Mouse (Mus musculus) MEL (cell line): ENCODE measurements around the gene Fuz. TPM values are rescaled to one million over a fixed set of nuclear protein-coding genes. Genes with fewer than 3 reads are reported as not detected.

Experiments used
- DNase-seq: peaks from one replicate; pipeline ENCODE4 v3.0.0; 2011; ENCODE audit warnings: low read depth, low spot score
- H3K27ac ChIP-seq: 2 replicates; pipeline ENCODE4 v1.5.1; 2012; ENCODE audit warnings: low read depth, mild to moderate bottlenecking, control low read depth, low read length, moderate library complexity; ENCODE audit not compliant: control insufficient read depth
- H3K27me3 ChIP-seq, 2 experiments: fragments of 150-350 bp in 1 of 2; sonication (generic) in 1 of 2; 2 replicates each; pipeline ENCODE4 v1.6.1; 2012; ENCODE audit warnings: low read length in 2 of 2, mild to moderate bottlenecking in 2 of 2, improper control_type of control experiment in 1 of 2, moderate library complexity in 1 of 2; ENCODE audit not compliant: insufficient read depth in 2 of 2, control insufficient read depth in 1 of 2
- H3K36me3 ChIP-seq, 2 experiments: 2 replicates each; pipeline ENCODE4 v1.6.1; 2012 to 2014; ENCODE audit warnings: low read length in 2 of 2, improper control_type of control experiment in 1 of 2, inconsistent platforms in 1 of 2, mild to moderate bottlenecking in 1 of 2; ENCODE audit not compliant: insufficient read depth in 2 of 2, control insufficient read depth in 1 of 2
- H3K4me1 ChIP-seq, 2 experiments: fragments of 150-350 bp in 1 of 2; sonication (generic) in 1 of 2; 2 replicates each; pipeline ENCODE4 v1.6.1; 2012; ENCODE audit warnings: low read length in 2 of 2, improper control_type of control experiment in 1 of 2, mild to moderate bottlenecking in 1 of 2; ENCODE audit not compliant: insufficient read depth in 2 of 2, control insufficient read depth in 1 of 2
- H3K4me3 ChIP-seq, 2 experiments: fragments of 150-350 bp in 1 of 2; sonication (generic) in 1 of 2; 2 replicates each; pipeline ENCODE4 v1.5.1; 2012; ENCODE audit warnings: low read depth in 2 of 2, low read length in 2 of 2, mild to moderate bottlenecking in 2 of 2, moderate library complexity in 2 of 2, control low read depth in 1 of 2, improper control_type of control experiment in 1 of 2; ENCODE audit not compliant: control insufficient read depth in 1 of 2, insufficient read depth in 1 of 2
- H3K79me2 ChIP-seq: 2 replicates; pipeline ENCODE4 v1.6.1; 2012; ENCODE audit warnings: mild to moderate bottlenecking, low read length, moderate library complexity; ENCODE audit not compliant: control insufficient read depth, poor library complexity, insufficient read depth
- H3K9ac ChIP-seq: 2 replicates; pipeline ENCODE4 v1.6.1; 2012; ENCODE audit warnings: low read depth, mild to moderate bottlenecking, control low read depth, low read length, moderate library complexity; ENCODE audit not compliant: control insufficient read depth, poor library complexity, severe bottlenecking
- H3K9me3 ChIP-seq: fragments of 150-350 bp; sonication (generic); replicated peaks from 2 replicates; pipeline ENCODE4 v1.6.1; 2012; ENCODE audit warnings: mild to moderate bottlenecking, low read length, improper control_type of control experiment, moderate library complexity; ENCODE audit not compliant: insufficient read depth
- CHD1 ChIP-seq: IDR thresholded peaks from 2 replicates; pipeline ENCODE4 v1.6.1; 2012; ENCODE audit warnings: low read depth, mild to moderate bottlenecking, inconsistent platforms, low read length, improper control_type of control experiment
- CHD2 ChIP-seq: IDR thresholded peaks from 2 replicates; pipeline ENCODE4 v1.6.1; 2011; ENCODE audit warnings: low read length, improper control_type of control experiment
- E2F4 ChIP-seq: IDR thresholded peaks from 2 replicates; pipeline ENCODE4 v1.6.1; 2011; ENCODE audit warnings: low read depth, low read length, improper control_type of control experiment, borderline replicate concordance
- ELF1 ChIP-seq: IDR thresholded peaks from 2 replicates; pipeline ENCODE4 v1.6.1; 2014; ENCODE audit warnings: low read depth, mild to moderate bottlenecking, inconsistent platforms, low read length, improper control_type of control experiment, moderate library complexity
- JUND ChIP-seq: IDR thresholded peaks from 2 replicates; pipeline ENCODE4 v1.6.1; 2011; ENCODE audit warnings: low read depth, mild to moderate bottlenecking, improper control_type of control experiment, low read length
- MAFK ChIP-seq: IDR thresholded peaks from 2 replicates; pipeline ENCODE4 v1.6.1; 2011; ENCODE audit warnings: low read depth, mild to moderate bottlenecking, low read length, improper control_type of control experiment, borderline replicate concordance
- MAX ChIP-seq: IDR thresholded peaks from 2 replicates; pipeline ENCODE4 v1.6.1; 2011; ENCODE audit warnings: low read length, improper control_type of control experiment
- MEF2A ChIP-seq: IDR thresholded peaks from 2 replicates; pipeline ENCODE4 v1.6.1; 2014; ENCODE audit warnings: low read depth, mild to moderate bottlenecking, inconsistent platforms, low read length, improper control_type of control experiment; ENCODE audit not compliant: poor library complexity, insufficient replicate concordance, severe bottlenecking; ENCODE audit errors: extremely low read depth
- MXI1 ChIP-seq: IDR thresholded peaks from 2 replicates; pipeline ENCODE4 v1.6.1; 2011; ENCODE audit warnings: mild to moderate bottlenecking, low read depth, low read length, improper control_type of control experiment
- MYB ChIP-seq: IDR thresholded peaks from 2 replicates; pipeline ENCODE4 v1.6.1; 2011; ENCODE audit warnings: mild to moderate bottlenecking, low read depth, low read length, improper control_type of control experiment
- NELFE ChIP-seq: IDR thresholded peaks from 2 replicates; pipeline ENCODE4 v1.6.1; 2011; ENCODE audit warnings: low read depth, low read length, improper control_type of control experiment
- NRF1 ChIP-seq: IDR thresholded peaks from 2 replicates; pipeline ENCODE4 v1.6.1; 2014; ENCODE audit warnings: low read depth, mild to moderate bottlenecking, inconsistent platforms, low read length, improper control_type of control experiment, moderate library complexity; ENCODE audit not compliant: poor library complexity, insufficient read depth, severe bottlenecking
- POLR2AphosphoS2 ChIP-seq: IDR thresholded peaks from 2 replicates; pipeline ENCODE4 v1.6.1; 2011; ENCODE audit warnings: low read length, improper control_type of control experiment
- POLR2AphosphoS5 ChIP-seq: IDR thresholded peaks from 2 replicates; pipeline ENCODE4 v1.6.1; 2012; ENCODE audit warnings: low read depth, borderline replicate concordance, mild to moderate bottlenecking, inconsistent platforms, low read length, moderate library complexity, mixed read lengths
- RCOR1 ChIP-seq: IDR thresholded peaks from 2 replicates; pipeline ENCODE4 v1.6.1; 2012; ENCODE audit warnings: low read depth, mild to moderate bottlenecking, inconsistent platforms, low read length, improper control_type of control experiment
- SIN3A ChIP-seq: IDR thresholded peaks from 2 replicates; pipeline ENCODE4 v1.6.1; 2012; ENCODE audit warnings: low read length, improper control_type of control experiment, inconsistent platforms
- SMC3 ChIP-seq: IDR thresholded peaks from 2 replicates; pipeline ENCODE4 v1.6.1; 2011; ENCODE audit warnings: low read depth, low read length, improper control_type of control experiment
- TBP ChIP-seq: IDR thresholded peaks from 2 replicates; pipeline ENCODE4 v1.8.0; 2011; ENCODE audit warnings: low read depth, low read length, improper control_type of control experiment
- USF1 ChIP-seq: IDR thresholded peaks from 2 replicates; pipeline ENCODE4 v1.6.1; 2014; ENCODE audit warnings: low read depth, mild to moderate bottlenecking, inconsistent platforms, low read length, improper control_type of control experiment, moderate library complexity
- ZKSCAN1 ChIP-seq: IDR thresholded peaks from 2 replicates; pipeline ENCODE4 v1.6.1; 2012; ENCODE audit warnings: low read depth, mild to moderate bottlenecking, inconsistent platforms, low read length, improper control_type of control experiment, moderate library complexity
- ZMIZ1 ChIP-seq: IDR thresholded peaks from 2 replicates; pipeline ENCODE4 v1.6.1; 2012; ENCODE audit warnings: low read depth, mild to moderate bottlenecking, inconsistent platforms, low read length, improper control_type of control experiment, moderate library complexity
- polyA plus RNA-seq, 2 experiments: library from polyadenylated mRNA; stranded (reverse) in 1 of 2; unstranded in 1 of 2; fragments of >175 nt in 1 of 2; fragments of >200 nt in 1 of 2; gene quantifications; 2 replicates each; pipeline versions ENCODE4 v1.2.1 to v1.2.4; 2012; ENCODE audit warnings: low replicate concordance in 2 of 2, low read depth in 1 of 2; ENCODE audit not compliant: insufficient read length in 2 of 2, insufficient read depth in 1 of 2, missing spikeins in 1 of 2
- total RNA-seq: library from RNA; depleted of rRNA; stranded (reverse); fragments of 300-350 nt; gene quantifications from 2 replicates; pipeline ENCODE4 v1.2.3, GENCODE M21; 2012

Fuz gene
- total and polyA plus RNA-seq, 3 experiments: 9.4 to 18.1 TPM; not detected in 1

DNA sequence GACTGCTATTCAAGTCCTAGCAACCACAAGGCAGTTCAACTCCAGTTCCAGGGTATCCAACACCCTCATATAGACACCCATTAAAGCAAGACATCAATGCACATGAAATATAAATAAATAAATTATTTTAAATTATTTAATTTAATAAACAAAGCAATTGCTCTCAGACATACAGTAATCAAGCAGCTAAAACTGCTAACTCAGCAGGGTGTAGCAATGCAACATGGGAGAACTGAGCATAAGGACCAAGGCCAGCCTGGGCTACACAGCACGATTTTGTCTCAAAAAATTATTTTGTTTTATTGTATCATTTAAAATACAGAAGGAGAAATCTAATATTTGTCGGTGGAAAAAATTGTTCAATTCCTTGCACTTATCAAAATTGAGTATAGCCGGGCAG, 1.7 kb upstream of the Fuz start:
- H3K36me3 ChIP-seq: peaks cover 0 to 10% of the 10 kb centered on the region in 2 experiments; a peak in 2 of 4 replicates
- TF ChIP-seq CHD2 (no peak), SMC3 (no peak), MAFK (peak; percentile 68), CHD1 (no peak)
- no peak for DNase-seq
- H3K27me3 ChIP-seq: no peaks in the 10 kb centered on the region
- H3K9me3 ChIP-seq: no peaks in the 10 kb centered on the region
- peaks cover 0 to 25% of the 10 kb centered on the region in 2 experiments; a peak in 2 of 4 replicates for H3K4me1 ChIP-seq
- peaks cover 22% of the 10 kb centered on the region for H3K79me2 ChIP-seq
- H3K4me3 ChIP-seq: no peak overlapping the region
- H3K9ac ChIP-seq: no peak overlapping the region
- no peak overlapping the region for H3K27ac ChIP-seq

DNA sequence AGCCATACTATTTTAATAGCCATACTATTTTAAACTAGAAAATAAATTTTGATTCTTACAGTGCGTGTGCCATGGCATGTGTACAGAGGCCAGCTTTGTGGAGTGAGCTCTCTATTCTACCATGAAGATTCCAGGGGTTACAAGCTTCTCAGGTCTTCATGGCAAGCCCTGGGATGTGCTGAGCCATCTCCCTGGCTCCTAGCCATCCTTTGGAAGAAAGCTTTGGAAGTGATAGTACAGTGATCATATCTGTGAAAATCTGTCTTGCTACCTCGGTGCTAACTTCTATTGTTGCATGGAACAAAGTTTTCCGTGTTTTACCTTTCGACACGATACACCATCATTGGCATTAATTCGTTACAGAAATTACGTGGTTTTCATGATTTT, 680 bp upstream of the Fuz start:
- no peak overlapping the region for H3K9ac ChIP-seq
- H3K27ac ChIP-seq: peak overlapping the region; percentile 59
- no peak for DNase-seq
- peak overlapping the region; percentile 72 to 88 for H3K4me3 ChIP-seq
- H3K4me1 ChIP-seq: peaks cover 0 to 25% of the 10 kb centered on the region in 2 experiments; a peak in 2 of 4 replicates
- peaks cover 20% of the 10 kb centered on the region for H3K79me2 ChIP-seq
- H3K36me3 ChIP-seq: peaks cover 0 to 10% of the 10 kb centered on the region in 2 experiments; a peak in 2 of 4 replicates
- TF ChIP-seq NRF1: no peak
- no peak for TF ChIP-seq TBP
- no peak for TF ChIP-seq RCOR1
- TF ChIP-seq SIN3A: no peak
- H3K9me3 ChIP-seq: no peaks in the 10 kb centered on the region
- no peaks in the 10 kb centered on the region for H3K27me3 ChIP-seq

DNA sequence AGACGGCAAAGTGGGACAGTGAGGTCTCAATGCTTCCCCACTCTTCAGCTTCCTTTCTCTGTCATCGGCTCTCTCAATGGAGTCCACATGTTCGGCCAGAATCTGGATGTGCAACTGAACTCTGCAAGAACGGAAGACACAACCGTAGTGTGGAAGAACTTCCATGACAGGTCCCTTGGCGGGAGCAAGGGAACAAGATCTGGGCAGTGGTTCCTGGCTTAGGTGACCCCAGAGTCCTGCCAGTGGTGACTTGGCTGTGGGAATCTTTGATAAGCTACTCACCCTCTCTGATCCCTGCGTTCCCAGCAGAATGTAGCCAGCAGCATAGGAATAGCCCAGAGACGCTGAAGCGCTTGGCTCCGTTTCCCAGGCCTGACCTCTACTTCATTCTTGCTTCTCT, 620 bp downstream of the Fuz start:
- H3K4me1 ChIP-seq: peaks cover 0 to 12% of the 10 kb centered on the region in 2 experiments; a peak in 2 of 4 replicates
- peaks cover 7% of the 10 kb centered on the region for H3K79me2 ChIP-seq
- no peak for TF ChIP-seq SMC3
- TF ChIP-seq NELFE: no peak
- TF ChIP-seq MXI1: no peak
- no peak for TF ChIP-seq MEF2A
- no peak for TF ChIP-seq ZMIZ1
- no peak for TF ChIP-seq JUND
- no peak for TF ChIP-seq ELF1
- no peak for TF ChIP-seq MYB
- no peak for TF ChIP-seq POLR2AphosphoS2
- no peak for TF ChIP-seq MAX
- no peak for TF ChIP-seq ZKSCAN1
- TF ChIP-seq E2F4: no peak
- no peak for TF ChIP-seq POLR2AphosphoS5
- no peak for TF ChIP-seq NRF1
- no peak for TF ChIP-seq USF1
- TF ChIP-seq CHD1: no peak
- TF ChIP-seq RCOR1: no peak
- TF ChIP-seq SIN3A: no peak
- peak overlapping the region; percentile 59 for H3K27ac ChIP-seq
- H3K9ac ChIP-seq: peak overlapping the region; percentile 86
- H3K9me3 ChIP-seq: no peaks in the 10 kb centered on the region
- H3K36me3 ChIP-seq: peaks cover 0 to 6% of the 10 kb centered on the region in 2 experiments; a peak in 2 of 4 replicates
- H3K27me3 ChIP-seq: no peaks in the 10 kb centered on the region
- DNase-seq: no peak
- H3K4me3 ChIP-seq: peak overlapping the region; percentile 72 to 88
